In genomic region chr5:53469098-53469776, GRCm38 (mm10) we compare ENCODE assay signal across 9 mouse cellular contexts. TPM values are rescaled to one million over a fixed set of nuclear protein-coding genes. Genes with fewer than 3 reads are reported as not detected.
DNase-seq lines count a peak whose midpoint lies in the region; ATAC-seq and TF ChIP-seq lines count a peak whose summit lies in the region.
"Had no signal": no experiment of that assay in that cellular context is flagged by ENCODE, and none has a peak within 500 bp of the region (broad histone marks: within the 10 kb centered on the region; RNA-seq: fewer than 3 reads in every experiment).

No protein-coding gene starts in this region.

- H3K27ac ChIP-seq in limb, embryonic 15.5 days = peak overlapping the region; percentile 55; the same call in 1 of the 2 replicates
- no peak overlapping the region for H3K27ac ChIP-seq in hindbrain, embryonic 13.5 days
- H3K27ac ChIP-seq: midbrain, embryonic 15.5 days had no signal

- no peaks in the 10 kb centered on the region for H3K9me3 ChIP-seq in E14TG2a.4 (ENCODE audit: low read length)
- no peaks in the 10 kb centered on the region for H3K9me3 ChIP-seq in limb, embryonic 15.5 days
- no peaks in the 10 kb centered on the region for H3K9me3 ChIP-seq in hindbrain, embryonic 13.5 days
- H3K9me3 ChIP-seq: midbrain, embryonic 15.5 days had no signal

- TF ChIP-seq CTCF in E14TG2a.4 (conservative IDR thresholded peaks at IDR 0.05; ENCODE audit: low read length) = no peak

- H3K4me1 ChIP-seq in E14TG2a.4 (replicated peaks; ENCODE audit: low read depth, low read length) = peaks cover 96% of the 10 kb centered on the region
- peaks cover 32% of the 10 kb centered on the region for H3K4me1 ChIP-seq in limb, embryonic 15.5 days
- peaks cover 13% of the 10 kb centered on the region; the same call in 1 of the 2 replicates for H3K4me1 ChIP-seq in hindbrain, embryonic 13.5 days (replicated peaks)
- H3K4me1 ChIP-seq: midbrain, embryonic 15.5 days had no signal

- 52% methylated on average over 6 of the region's 6 CpGs for WGBS in limb, embryonic 15.5 days
- 82% methylated on average over 6 of the region's 6 CpGs for WGBS in hindbrain, embryonic 13.5 days

- H3K36me3 ChIP-seq in E14TG2a.4 (ENCODE audit: insufficient read depth, low read length) = no peaks in the 10 kb centered on the region
- no peaks in the 10 kb centered on the region for H3K36me3 ChIP-seq in limb, embryonic 15.5 days
- no peaks in the 10 kb centered on the region for H3K36me3 ChIP-seq in hindbrain, embryonic 13.5 days
- H3K36me3 ChIP-seq: midbrain, embryonic 15.5 days had no signal

- H3K4me3 ChIP-seq in E14TG2a.4 (replicated peaks; ENCODE audit: low read length) = peak overlapping the region; percentile 64
- H3K4me3 ChIP-seq in limb, embryonic 15.5 days = no peak overlapping the region
- H3K4me3 ChIP-seq in hindbrain, embryonic 13.5 days = no peak overlapping the region
- H3K4me3 ChIP-seq: midbrain, embryonic 15.5 days had no signal

- peaks cover 10% of the 10 kb centered on the region; the same call in 1 of the 2 replicates for H3K27me3 ChIP-seq in E14TG2a.4 (ENCODE audit: insufficient read depth, low read length)
- H3K27me3 ChIP-seq in limb, embryonic 15.5 days = peaks cover 3% of the 10 kb centered on the region; the same call in 1 of the 2 replicates
- H3K27me3 ChIP-seq in hindbrain, embryonic 13.5 days = 0 out of 2 replicates have a peak, but pooled peaks cover 4% of the 10 kb centered on the region
- H3K27me3 ChIP-seq: midbrain, embryonic 15.5 days; Patski had no signal

- intact Hi-C loops in heart, postnatal 36 days (cut with DNase I) = no loop called here

- H3K4me2 ChIP-seq in limb, embryonic 15.5 days = peak overlapping the region; percentile 20; the same call in 1 of the 2 replicates
- no peak overlapping the region for H3K4me2 ChIP-seq in hindbrain, embryonic 13.5 days
- H3K4me2 ChIP-seq: midbrain, embryonic 15.5 days had no signal

- ATAC-seq in limb, embryonic 15.5 days (ENCODE audit: insufficient number of reproducible peaks, low FRiP score, low TSS enrichment, low read depth) = no peak
- no peak for ATAC-seq in hindbrain, embryonic 13.5 days (ENCODE audit: low FRiP score)
- ATAC-seq: midbrain, embryonic 15.5 days; Patski had no signal

- no peak overlapping the region for H3K9ac ChIP-seq in limb, embryonic 15.5 days
- H3K9ac ChIP-seq in hindbrain, embryonic 13.5 days = no peak overlapping the region
- H3K9ac ChIP-seq: midbrain, embryonic 15.5 days had no signal

- peak; percentile 66 for DNase-seq in R1 (ENCODE audit: low read depth, low spot score)
- DNase-seq in heart, postnatal 36 days = peak; percentile 44 to 52
- no peak for DNase-seq in layer of hippocampus, adult 18-20 months (ENCODE audit: low spot score in 2 of 2)
- DNase-seq in retina, postnatal 1 day = no peak

RNA-seq across cellular contexts. Expression of gene Rbpj, which starts 3.3 kb away (rescaled TPM):
- 10 to 100 TPM; 27.2 to 35.3 TPM for total RNA-seq in heart, postnatal 36 days (2021)
- polyA plus RNA-seq in limb, embryonic 15.5 days (2015; fragmentation: Nextera tagmentation; extraction: Ambion mirVana) = 35.6 and 36.5 TPM in 2 replicates
- 10 to 100 TPM; 18.8 to 21.8 TPM for total RNA-seq in layer of hippocampus, adult 18-20 months (2021)
- 38.1 and 39.9 TPM in 2 replicates for polyA plus RNA-seq in hindbrain, embryonic 13.5 days (2015; fragmentation: Nextera tagmentation; extraction: Ambion mirVana)

Comparison
In these comparisons a context has a peak if more than half of its experiments do, and no peak if none do; other contexts are left out.
1. DNase-seq: peak in R1 (single experiment) and heart, postnatal 36 days (2 of 2); none in layer of hippocampus, adult 18-20 months (0 of 2) and retina, postnatal 1 day (single experiment).